Mouse (Mus musculus) frontal cortex, postnatal 25 days (tissue): ENCODE measurements around the gene Gramd4.

Source experiments
- DNase-seq, 2 experiments: peaks; one replicate each; pipeline ENCODE4 v3.0.0; 2022; ENCODE audit warnings: low spot score in 2 of 2

Gramd4 gene

DNA sequence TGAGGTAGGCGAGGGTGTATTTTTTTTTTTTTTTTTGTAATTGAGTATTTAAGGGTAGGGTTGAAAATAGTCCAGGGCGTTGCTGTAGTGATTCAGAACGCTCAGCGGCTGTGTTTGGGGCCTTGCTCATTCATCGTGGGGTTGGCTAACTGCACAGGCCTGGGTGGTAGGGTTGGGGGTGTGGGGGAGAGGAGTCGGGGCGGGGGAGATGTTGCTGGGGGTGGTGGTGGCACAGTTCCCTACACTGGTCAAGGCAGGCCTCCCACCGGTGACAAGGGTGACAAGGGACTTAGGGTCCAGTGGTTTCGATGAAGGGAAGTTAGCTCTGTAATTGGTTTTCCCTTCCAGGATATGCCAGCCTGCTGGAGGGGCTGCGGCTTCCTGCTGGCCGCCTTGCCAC is 12.9 kb downstream of the Gramd4 start:
- DNase-seq: no peak

DNA sequence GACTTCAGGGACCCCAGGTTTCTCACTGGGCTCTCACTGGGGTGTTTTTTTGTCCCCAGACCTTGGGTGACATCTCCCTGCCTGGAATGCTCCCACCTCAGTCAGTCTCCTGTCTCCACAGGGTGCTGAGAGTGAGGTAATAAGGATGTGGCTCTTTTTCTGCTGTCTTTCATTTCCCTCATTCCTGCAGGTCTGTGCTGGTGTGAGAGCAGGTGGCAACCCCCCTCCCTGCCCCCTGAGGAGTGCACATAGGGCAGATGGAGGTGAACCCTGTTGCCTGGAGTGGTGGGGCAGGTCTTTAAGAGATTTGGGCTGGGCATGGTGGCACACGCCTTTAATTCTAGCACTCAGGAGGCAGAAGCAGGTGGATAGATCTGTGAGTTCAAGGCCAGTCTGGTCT is 13.7 kb downstream of the Gramd4 start:
- DNase-seq: no peak

DNA sequence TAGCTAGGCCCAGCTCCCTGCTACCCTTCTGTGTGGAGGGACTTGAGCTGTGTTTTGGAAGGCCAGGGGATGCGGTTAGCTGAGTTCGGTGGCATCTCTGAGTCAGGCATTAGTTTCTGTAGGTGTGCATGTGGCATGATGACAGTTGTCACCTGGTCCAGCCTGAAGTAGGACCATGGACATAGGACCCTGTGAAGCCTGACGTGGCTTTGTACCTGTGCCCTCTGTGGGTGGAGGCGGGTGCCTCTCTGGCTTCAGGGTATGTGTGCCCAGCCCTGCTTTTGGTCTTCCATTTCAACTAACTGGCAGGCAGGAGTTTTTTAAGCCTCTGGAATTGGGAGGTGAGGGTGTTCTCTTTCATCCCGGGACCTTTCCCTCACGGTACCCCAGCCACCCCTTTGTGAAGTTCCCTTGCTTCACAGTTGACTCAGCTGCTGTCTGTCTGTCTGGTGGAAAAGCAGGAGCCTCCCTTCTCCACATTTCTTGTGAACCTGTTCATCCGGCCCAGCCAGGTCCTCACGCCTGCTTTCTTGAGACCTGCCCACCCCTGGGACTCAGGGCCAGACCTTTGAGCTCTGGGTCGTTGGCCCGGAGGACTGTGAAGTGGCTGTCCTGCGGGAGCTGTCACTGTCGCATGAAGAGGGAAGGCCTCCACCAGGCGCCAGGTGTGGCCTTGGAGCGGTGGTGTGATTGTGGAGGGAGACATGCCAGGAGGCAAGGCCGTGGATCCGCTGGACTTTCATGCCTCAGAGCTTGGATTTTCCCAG is 16.9 kb downstream of the Gramd4 start:
- DNase-seq: no peak

DNA sequence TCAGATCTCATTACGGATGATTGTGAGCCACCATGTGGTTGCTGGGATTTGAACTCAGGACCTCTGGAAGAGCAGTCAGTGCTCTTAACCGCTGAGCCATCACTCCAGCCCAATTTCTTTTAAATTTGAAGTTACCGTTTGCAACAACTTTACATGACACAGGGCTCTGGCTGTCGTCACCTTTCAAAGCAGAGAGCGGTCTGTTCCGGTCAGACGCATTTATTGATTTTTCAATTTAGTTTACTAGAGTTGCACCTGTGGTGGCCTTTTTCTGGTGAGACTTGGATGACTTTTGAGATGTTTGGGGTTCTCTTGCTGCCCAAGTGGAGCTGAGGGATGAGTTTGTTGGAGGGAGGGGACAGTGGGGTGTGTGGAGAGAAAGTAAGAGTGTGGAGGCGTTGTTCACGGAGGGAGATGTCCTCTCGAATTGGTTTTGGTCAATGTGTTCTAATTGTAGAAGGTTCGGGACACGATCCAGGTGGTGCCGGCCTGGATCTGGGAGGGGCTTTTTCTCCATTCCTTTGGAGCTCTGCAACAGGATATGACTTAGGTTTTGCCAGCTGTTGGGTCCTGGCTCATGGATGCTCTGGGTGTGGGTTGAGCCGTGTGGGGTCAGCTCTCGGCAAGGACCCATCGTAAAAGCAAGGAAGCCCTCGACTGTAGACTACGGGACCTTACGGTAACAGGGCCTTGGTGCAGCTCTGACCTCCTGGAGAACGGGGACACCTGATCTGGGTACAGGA is 18.0 kb downstream of the Gramd4 start:
- no peak for DNase-seq

DNA sequence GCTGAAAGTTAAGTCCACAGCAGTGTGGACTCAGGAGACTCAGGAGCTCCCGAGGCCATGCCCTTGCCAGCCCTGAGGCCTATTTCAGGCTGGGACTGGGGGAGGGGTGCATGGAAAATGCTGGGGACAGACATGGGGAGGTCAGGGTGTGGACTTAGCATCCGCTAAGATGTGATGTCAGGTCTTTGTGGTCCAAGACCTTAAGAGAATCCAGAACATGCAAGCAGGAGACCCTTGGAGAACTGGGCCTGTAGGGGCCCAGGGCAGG is 18.5 kb downstream of the Gramd4 start:
- no peak for DNase-seq

DNA sequence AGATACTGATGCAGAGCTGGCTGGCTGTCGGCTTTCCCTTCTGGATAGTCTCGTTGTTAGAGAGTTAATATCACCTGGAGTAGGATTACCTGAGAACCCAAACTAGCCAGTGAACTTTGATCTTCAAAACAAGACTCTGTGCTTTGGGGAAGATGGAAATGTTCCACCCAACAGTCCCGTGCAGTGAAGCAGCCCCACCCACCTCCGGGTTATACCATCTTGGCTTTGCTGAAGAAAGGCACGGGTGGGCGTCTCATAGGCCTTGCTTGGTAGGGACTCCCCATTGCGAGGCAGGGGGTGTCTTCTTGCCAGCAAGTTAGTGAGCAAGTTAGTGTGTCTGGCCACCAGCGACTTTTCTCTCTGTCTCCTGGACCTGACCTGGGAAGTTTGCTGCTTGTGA is 18.9 kb downstream of the Gramd4 start:
- DNase-seq: no peak

DNA sequence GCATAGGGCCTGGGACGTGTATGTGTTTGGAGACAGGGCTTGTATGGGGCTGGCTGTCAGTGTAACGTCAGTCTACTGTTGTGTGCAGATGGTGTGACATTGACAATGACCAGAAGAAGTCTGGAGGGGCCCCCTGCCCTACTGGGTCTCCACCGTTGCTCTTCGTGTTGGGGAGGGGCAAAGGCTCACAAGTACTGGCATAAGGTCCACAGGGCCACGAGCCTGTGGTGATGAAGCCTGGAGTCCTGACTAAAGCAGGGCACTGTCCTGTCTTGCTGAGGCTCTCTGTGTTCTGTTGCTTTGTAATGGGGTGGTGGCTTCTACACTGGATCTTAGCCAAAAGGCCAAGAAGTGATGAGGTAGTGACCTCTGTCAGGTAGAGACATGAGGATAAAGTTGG is 20.4 kb downstream of the Gramd4 start:
- no peak for DNase-seq

DNA sequence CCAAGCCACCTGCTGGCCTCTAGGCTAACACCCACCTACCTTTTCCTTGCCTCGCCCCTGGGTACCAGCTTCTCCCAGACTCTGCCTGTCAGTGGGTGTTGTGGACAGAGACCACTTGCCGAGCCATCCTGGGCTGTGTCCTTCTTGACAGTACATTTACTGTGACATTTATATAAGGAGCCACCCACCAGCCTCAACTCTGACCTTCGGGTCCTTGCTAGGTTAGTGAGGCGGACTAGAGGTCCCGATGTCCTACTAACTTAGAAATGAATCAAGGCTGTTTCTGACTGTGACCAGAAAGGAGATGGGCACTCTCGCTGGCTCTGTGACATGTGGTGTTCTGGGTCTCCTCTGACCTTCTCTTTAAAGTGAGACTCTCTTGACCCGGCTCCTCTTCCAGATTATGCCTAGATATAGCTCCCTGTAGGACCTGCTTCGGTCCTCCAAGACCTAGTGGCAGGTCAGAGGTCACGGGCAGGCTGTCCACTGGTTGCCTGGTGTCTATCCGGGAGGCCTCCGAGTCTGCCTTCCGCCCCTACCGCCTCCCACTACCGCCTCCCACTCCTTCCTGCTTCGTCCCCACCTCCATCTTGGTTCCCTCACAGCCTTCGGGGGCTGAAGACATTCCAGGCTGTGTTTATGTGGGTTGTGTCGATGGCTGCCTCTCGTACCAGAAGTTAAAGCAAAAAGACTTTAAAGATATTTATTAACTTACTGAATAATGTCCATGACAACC is 21.2 kb downstream of the Gramd4 start:
- no peak for DNase-seq

DNA sequence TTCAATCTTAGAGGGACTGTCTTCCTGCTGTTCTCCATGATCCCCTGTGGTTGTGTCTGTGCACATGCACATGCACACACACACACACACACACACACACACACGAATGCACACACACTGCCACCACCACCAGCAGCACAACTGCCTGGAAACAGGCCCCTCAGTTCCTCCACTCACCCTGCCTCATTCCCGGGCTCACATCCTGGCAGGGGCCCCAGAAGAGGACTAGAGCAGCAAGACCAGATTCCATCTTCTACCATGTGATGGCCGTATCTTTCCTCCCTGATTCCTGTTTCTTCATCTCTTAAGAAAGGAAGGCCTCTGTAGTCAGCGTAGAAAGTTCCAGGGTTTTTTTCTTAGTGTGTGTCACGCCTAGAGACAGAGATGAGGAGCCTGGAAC is 22.0 kb downstream of the Gramd4 start:
- DNase-seq: no peak

DNA sequence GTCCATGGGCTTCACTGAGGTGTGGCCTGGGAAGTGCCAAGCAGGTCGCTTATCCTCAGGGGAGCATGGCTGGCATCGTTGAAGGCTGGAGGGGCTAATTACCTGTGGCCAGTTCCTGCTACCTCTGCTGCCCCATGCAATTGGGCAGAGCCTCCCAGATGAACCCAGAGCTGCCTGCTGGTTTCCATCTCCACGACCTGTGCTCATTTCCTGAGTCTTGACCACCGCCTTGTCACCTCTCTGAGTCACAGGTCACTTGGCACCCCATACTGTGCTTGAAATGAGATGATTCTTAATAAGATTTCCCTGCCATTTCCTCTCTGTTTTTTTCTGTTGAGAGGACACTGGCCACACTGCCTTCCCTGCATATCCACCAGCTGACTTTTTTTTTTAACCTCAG is 22.4 kb downstream of the Gramd4 start:
- no peak for DNase-seq

DNA sequence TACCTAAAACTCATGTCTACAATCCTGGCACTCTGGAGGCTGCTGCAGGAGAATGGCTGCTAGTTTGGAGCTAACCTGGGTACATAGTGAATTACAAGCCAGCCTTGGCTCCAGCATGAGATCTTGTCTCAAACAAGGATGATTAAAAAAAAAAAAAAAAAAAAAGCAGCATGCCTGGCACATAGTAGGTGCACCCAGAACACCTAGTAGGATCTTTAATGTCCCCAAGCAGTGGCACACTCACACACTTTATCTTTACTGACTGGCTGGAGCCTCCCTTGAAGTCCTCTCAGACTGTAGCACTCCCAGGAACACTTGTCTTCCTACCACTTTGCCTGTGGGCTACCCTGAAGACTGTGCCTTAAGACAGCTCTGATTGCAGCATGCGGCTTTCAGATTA is 22.9 kb downstream of the Gramd4 start:
- no peak for DNase-seq

DNA sequence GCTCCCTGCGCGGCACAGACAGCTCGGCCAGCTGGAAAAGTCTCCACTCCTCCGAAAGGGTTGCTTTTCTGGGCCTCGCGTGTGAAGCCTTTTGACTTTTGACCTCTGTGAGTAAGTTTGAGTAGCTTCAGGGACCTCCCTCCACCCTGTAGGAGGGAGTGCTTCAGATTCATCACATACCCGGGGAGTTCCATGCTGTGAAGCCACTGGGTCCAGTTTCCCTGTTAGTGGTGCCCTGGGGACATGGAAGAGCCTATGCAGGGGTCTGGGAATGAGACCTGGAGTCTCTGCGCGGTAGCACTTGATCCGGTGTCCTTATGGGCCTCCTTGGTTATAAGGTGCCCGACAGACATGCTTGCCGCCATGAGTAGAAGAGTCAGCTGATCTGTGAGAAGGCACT is 24.2 kb downstream of the Gramd4 start:
- no peak for DNase-seq

DNA sequence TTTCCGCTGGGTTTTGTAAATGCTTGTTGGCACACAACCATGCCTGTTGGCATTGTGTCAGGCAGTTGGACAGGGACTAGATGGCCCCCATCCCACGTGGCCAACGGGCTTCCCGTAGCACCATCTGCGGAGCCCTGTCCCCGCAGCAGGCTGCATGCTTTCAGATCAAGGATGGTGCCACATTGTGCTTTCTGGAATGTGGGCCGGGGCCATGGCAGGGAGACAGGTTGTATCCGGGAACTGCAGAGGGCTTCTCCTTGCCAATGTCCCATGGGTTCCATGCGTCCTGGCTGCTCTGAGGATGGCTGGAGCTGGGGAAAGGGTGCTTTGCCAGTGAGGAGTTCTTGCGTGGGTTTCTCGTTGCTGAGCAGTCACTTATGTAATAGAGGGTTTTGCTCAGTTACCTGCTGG is 25.1 kb downstream of the Gramd4 start:
- DNase-seq: no peak

DNA sequence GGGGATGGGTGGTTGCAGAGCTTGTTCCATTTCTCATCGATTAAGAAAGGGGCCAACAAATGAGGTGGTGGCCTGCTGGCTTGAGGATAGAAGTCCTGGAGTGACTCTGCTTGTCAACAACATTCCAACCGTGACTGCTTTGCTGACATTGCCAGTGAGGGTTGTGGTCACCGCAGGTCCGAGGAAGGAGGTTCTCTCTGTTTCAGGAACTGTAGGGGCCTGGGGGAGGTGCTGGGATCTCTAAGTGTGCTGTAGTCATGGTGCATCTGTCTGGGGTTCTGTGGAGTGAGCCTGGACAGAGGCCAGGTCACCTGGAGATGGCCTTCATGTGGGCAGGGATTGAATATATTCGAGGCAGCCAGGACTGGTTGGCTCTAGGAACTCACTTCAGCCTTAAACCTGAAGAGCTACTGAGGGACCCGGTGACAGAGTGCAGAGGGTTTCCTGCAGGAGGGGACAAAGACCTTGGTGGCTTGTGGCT is 25.8 kb downstream of the Gramd4 start:
- DNase-seq: no peak

DNA sequence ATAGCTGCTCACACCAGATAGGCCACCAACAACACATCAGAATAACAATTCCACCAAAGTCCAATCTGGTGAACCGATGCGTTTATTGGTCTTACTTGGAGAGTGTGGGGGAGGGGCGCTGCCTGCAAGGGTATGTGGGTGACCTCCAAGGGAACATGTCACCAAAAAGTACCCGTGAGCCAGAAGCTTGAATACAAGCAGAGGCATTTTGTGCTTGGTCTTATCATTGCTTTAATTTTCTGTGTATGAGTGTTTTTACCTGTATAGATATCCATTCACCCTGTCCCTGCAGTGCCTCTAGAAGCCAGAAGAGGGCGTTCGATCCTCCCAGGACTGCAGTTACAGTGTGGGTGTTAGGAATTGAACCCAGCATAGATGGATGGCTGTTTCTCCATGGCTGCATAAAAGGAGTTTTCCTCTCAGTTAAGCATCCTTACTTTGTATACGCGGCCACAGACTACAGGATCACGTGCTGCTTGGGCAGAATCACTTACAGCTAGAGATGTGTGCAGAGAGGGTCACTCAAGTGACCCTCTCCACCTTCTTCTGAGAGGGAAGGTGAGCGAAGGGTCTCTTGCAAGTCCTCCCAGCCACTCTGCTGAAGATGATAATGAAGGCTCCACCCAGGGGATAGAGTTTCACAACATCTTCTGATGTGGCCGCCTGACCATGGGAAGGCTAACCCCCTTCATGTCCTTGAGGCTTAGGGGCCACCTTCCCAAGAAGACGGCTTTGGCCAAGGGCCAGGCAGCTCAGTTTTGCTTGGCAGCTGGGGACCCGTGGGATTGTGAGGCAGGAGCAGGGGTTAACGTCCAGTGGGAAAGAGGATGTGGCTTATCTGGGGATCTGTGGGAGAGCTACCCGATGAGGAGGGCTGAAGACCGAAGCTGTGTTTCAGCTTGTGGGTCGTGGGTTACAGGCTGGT is 28.1 kb downstream of the Gramd4 start:
- DNase-seq: no peak

DNA sequence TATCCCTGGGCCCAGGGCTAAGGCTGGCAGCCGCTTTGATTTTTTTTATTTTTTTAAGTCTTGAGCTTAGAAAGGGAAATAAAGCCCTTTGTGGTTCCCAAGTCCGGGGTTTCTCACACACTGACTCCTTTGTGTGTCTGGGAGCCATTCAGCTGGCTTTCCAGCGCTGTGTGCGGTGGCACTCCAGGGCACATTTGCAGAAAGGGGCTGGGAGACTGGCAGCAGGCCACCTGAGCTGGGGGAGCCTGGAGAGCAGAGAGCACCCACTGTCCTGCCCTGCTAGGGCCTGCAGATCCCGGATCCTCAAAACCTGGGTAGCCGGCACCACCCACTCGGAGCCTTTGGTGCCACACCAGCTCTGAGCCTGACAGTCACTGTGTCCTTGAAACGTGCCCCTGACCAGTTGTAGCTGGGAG is 28.8 kb downstream of the Gramd4 start:
- DNase-seq: peak in 1 of 2 experiments; percentile 48

DNA sequence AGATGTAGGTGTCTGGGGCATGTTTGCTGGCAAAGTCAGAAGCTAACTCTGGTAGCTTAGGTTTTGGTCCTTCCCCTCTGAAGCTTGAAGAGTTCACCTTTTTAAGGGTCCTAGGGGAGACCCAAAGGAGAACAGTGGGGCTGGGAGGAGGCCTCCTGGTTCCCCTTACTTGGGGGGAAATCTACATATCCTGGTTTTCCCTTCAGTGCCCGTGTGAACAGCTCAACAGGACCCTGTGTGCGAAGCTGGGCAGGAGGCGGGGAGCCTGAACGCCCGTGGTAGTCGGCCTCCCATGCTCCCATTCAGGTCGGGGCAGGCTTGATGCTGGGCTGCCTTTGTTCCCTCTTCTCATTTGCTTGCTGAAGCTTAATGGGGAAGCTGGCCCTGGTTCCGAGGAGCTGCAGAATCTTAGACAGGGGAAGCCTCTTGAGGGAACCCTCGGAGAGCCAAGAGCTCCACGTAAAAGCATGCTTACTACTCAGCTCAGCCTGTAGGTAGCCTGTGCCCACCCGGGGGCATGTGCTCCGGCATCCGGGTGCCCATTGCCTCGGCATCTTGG is 30.2 kb downstream of the Gramd4 start:
- DNase-seq: no peak

DNA sequence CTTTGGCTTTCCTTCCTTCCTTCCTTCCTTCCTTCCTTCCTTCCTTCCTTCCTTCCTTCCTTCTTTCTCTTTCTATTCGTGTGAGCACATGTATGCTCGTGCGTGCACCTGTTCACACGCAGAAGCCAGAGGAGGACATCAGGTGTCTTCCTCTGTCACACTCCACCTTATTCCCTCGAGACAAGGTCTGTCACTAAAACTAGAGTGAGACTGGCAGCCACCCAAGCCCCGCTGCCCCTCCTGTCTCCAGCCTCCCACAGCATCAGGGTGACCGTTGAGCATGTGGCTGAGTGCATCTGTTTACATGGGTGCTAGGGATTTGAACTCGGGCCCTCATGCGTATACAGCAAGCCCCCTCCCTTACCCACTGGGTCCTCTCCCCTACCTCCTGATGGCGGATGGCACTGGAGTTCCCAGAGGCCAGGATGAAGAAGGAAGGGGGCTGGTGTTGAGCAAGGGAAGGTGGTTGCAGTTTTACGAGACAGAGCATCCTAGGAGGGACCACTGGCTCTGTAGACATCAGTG is 30.8 kb downstream of the Gramd4 start:
- no peak for DNase-seq

DNA sequence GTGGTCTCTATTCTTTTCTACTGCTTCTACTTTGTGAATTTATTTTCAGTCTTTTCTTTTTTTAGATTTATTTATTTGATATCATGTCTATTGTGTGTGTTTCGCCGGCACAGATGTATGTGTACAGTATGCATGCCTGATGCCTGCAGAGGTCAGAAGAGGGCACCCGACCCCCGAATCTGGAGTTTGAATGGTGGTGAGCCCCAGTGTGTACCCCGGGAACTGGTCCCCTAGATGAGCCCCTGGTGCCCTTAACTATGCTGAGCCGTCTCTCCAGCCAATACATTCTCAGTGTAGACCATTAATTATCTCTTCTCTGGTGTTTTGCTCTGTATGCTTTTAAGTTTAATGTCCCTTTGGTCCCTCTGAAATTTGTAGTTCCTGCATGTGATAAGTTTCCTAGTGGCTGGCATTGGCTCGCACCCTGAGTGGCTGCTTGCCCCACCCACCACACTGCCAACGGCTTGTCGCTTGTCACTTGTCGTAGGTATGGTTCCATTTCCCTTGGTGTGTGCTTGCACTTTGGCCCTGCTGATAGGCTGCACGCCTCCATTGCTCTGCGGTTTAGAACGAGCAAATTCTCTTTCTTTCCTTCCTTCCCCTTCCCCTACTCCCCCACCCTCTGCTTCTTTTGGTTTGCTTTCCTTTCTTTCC is 31.7 kb downstream of the Gramd4 start:
- no peak for DNase-seq

DNA sequence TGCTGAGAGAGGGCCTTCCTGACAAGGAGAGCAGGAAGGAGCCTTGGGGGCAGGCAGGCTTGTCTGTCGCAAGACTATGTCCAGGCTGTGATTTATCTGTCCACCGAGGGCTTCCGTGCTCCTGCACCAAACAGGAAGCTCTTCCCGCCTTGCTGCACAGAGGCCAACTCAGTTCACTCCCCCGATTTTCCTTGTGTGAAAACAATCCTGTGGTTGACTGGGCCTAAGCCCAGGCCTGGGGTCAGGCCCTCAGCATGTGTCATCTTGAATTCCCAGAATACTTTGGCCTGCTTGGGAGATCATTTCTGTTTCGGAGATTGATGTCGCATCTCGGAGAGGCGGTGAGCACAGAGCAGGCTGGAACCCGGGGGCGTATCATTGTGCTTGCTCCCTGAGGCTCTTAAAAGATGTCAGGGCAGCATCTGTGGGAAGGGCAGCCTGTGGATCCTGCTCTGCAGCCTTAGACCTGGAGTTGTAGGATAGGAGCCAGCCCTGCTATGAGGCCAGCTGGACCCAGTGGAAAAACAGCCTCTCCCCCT is 32.6 kb downstream of the Gramd4 start:
- no peak for DNase-seq
